Mouse (Mus musculus): Measurements from ENCODE around the gene Olfr1109.

The Olfr1109 gene

GRCm38 (mm10) chr2:87095908-87096307, at the start of gene Olfr1109:
Gene Olfr1109 (minus strand): TSS chr2:87096008.
- no peak for DNase-seq

- no peak for DNase-seq
Observed at GRCm38 (mm10) chr2:87140200-87140599, 44.4 kb upstream of the Olfr1109 start, which contains the start of gene Olfr1110. Gene Olfr1110 (minus strand): TSS chr2:87140300.

GRCm38 (mm10) chr2:87114467-87114866, 18.7 kb upstream of the Olfr1109 start, which contains the start of gene Olfr259:
Gene Olfr259 (minus strand): TSS chr2:87114567.
- no peak for DNase-seq

DNA sequence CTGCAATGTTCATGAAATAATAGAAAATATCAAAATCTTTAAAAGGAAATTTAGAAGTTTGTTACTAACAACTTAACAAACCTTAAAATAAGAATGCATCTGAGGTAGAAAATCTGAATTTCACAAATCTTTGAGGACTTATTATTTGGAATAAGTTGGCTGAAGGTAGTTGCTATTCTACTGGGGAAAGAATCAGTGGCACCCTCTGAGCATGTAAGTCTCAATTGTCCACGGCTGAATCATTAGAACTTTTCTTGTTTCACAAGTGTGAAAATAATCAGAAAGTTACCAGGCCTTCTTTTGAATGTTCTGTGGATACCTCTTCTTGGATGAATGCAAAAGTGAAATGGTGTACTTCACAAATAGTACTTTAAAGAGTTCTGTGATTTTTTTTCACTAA, 20.1 kb downstream of the Olfr1109 start, which contains the start of gene Olfr1107:
Olfr1107 (minus strand) TSS at position 101 of the 400 bp plus-strand sequence.
- DNase-seq: no peak

DNA sequence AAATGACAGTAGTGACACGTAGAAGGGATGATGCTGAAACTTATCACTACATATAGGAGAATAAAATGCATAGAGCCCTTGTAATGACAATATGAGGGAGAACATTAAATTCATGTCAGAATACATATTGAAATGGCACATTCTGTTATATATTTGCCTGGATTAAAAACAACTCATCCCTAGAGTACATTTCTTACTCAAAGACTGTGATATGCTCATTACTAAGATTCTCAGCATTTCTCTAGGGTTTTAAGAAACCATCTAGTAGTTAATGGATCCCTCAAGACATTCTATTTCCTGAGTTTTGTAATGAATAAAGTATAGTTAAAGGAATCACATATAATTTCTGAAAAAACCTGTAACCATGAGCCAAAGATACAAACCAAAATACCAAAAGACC, 43.6 kb downstream of the Olfr1109 start, which contains the start of gene Olfr1106:
Olfr1106 (minus strand) TSS at position 101 of the 400 bp plus-strand sequence.
- no peak for DNase-seq

All from cerebellum, adult 9-10 months (tissue).